Mouse (Mus musculus): ENCODE data around the gene Diaph3.
A peak's percentile ranks its signal among the peaks of the same experiment; 100 is the strongest.
"Not testable (repeated sequence)": the region's sequence is repeated elsewhere in the genome, so short reads cannot be mapped to it uniquely, and the experiment has no call there.

The Diaph3 gene

GRCm38 (mm10) chr14:87140963-87141486, at the start of gene Diaph3:
Gene Diaph3 (minus strand): TSS chr14:87141235.
- peak; percentile 98 for DNase-seq

GRCm38 (mm10) chr14:87190685-87191084, 49.6 kb upstream of the Diaph3 start:
- peak; percentile 2 for DNase-seq

- no peak for DNase-seq
Observed at GRCm38 (mm10) chr14:87171577-87171976, 30.5 kb upstream of the Diaph3 start.

- DNase-seq = no peak
Observed at GRCm38 (mm10) chr14:87169151-87169550, 28.1 kb upstream of the Diaph3 start.

- DNase-seq = no peak
Observed at GRCm38 (mm10) chr14:87155621-87156238, 14.7 kb upstream of the Diaph3 start.

GRCm38 (mm10) chr14:87149684-87150083, 8.6 kb upstream of the Diaph3 start:
- DNase-seq = no peak

- no peak for DNase-seq
Observed at GRCm38 (mm10) chr14:87146704-87147103, 5.7 kb upstream of the Diaph3 start.

- DNase-seq = no peak
Observed at GRCm38 (mm10) chr14:87145351-87145750, 4.3 kb upstream of the Diaph3 start.

GRCm38 (mm10) chr14:87141777-87142176, 742 bp upstream of the Diaph3 start:
- peak; percentile 17 for DNase-seq

GRCm38 (mm10) chr14:87140327-87140962, 590 bp downstream of the Diaph3 start:
- DNase-seq = no peak

GRCm38 (mm10) chr14:87126076-87126639, 14.9 kb downstream of the Diaph3 start:
- no peak for DNase-seq

- no peak for DNase-seq
Observed at GRCm38 (mm10) chr14:87125492-87125891, 15.5 kb downstream of the Diaph3 start.

GRCm38 (mm10) chr14:87123091-87123490, 17.9 kb downstream of the Diaph3 start:
- DNase-seq = no peak

GRCm38 (mm10) chr14:87121868-87122267, 19.2 kb downstream of the Diaph3 start:
- no peak for DNase-seq

- DNase-seq = no peak
Observed at GRCm38 (mm10) chr14:87110634-87111033, 30.4 kb downstream of the Diaph3 start.

GRCm38 (mm10) chr14:87099380-87100088, 41.5 kb downstream of the Diaph3 start:
- no peak for DNase-seq

- DNase-seq = no peak
Observed at GRCm38 (mm10) chr14:87098093-87098492, 42.9 kb downstream of the Diaph3 start.

GRCm38 (mm10) chr14:87091522-87091921, 49.5 kb downstream of the Diaph3 start:
- no peak for DNase-seq

- DNase-seq = no peak
Observed at GRCm38 (mm10) chr14:87091108-87091507, 49.9 kb downstream of the Diaph3 start.

GRCm38 (mm10) chr14:87088928-87089327, 52.1 kb downstream of the Diaph3 start:
- no peak for DNase-seq

GRCm38 (mm10) chr14:87088456-87088855, 52.6 kb downstream of the Diaph3 start:
- DNase-seq = no peak

GRCm38 (mm10) chr14:87087996-87088395, 53.0 kb downstream of the Diaph3 start:
- DNase-seq = no peak

- not testable (repeated sequence) for DNase-seq
Observed at GRCm38 (mm10) chr14:87084906-87085305, 56.1 kb downstream of the Diaph3 start.

All from lung, postnatal 14 days (tissue).